In genomic region chr8:122281317-122282034, GRCm38 (mm10) we compare ENCODE assay signal across 8 mouse cellular contexts. TPM values are rescaled to one million over a fixed set of nuclear protein-coding genes. Genes with fewer than 3 reads are reported as not detected.
A peak's percentile ranks its signal among the peaks of the same experiment; 100 is the strongest.
DNase-seq lines count a peak whose midpoint lies in the region; ATAC-seq and TF ChIP-seq lines count a peak whose summit lies in the region.

No protein-coding gene starts in this region.

- no peaks in the 10 kb centered on the region for H3K9me3 ChIP-seq in G1E (replicated peaks)
- no peaks in the 10 kb centered on the region for H3K9me3 ChIP-seq in forebrain, embryonic 16.5 days (ENCODE audit: control insufficient read depth, low read length)
- no peaks in the 10 kb centered on the region for H3K9me3 ChIP-seq in lung, embryonic 14.5 days (ENCODE audit: low read depth, low read length)

- no peak for TF ChIP-seq CTCF in G1E (IDR thresholded peaks at IDR 0.05; ENCODE audit: low read depth, low read length)
- no peak for TF ChIP-seq CTCF in layer of hippocampus, adult 2 months (conservative IDR thresholded peaks at IDR 0.05)
- no peak for TF ChIP-seq CTCF in lung, embryonic 14.5 days (IDR thresholded peaks at IDR 0.05; ENCODE audit: low read depth)
- no peak for TF ChIP-seq CTCF in olfactory bulb, adult 2 months (IDR thresholded peaks at IDR 0.05; ENCODE audit: insufficient read depth, low read depth, low read length)
- no peak for TF ChIP-seq CTCF in thymus, adult 2 months (IDR thresholded peaks at IDR 0.05; ENCODE audit: borderline replicate concordance, control insufficient read depth, extremely low read depth, insufficient read depth, low read length, poor library complexity)

- peak overlapping the region; percentile 90 for H3K4me3 ChIP-seq in G1E (ENCODE audit: low read depth, low read length)
- H3K4me3 ChIP-seq in forebrain, embryonic 16.5 days (replicated peaks; ENCODE audit: low read length) = peak overlapping the region; percentile 59
- H3K4me3 ChIP-seq in layer of hippocampus, adult 2 months = peak overlapping the region; percentile 50
- peak overlapping the region; percentile 75 for H3K4me3 ChIP-seq in lung, embryonic 14.5 days (ENCODE audit: low read depth, low read length)
- H3K4me3 ChIP-seq in olfactory bulb, adult 2 months (ENCODE audit: insufficient read depth, low read depth, low read length) = peak overlapping the region; percentile 52
- peak overlapping the region; percentile 53 for H3K4me3 ChIP-seq in thymus, adult 2 months (ENCODE audit: control insufficient read depth, insufficient read depth, low read length)

- peak; percentile 69 for ATAC-seq in G1E (ENCODE audit: extremely low read depth, insufficient number of reproducible peaks, low FRiP score, poor library complexity, severe bottlenecking)
- peak; percentile 90 for ATAC-seq in forebrain, embryonic 16.5 days
- ATAC-seq in lung, embryonic 14.5 days (ENCODE audit: insufficient read depth) = peak; percentile 88

- peak; percentile 78 for DNase-seq in G1E (ENCODE audit: low spot score)
- peak; percentile 99 for DNase-seq in cerebellum, adult 18-20 months
- DNase-seq in heart, postnatal 36 days = peak; percentile 100
- DNase-seq in layer of hippocampus, adult 2 months (ENCODE audit: low spot score in 2 of 2) = peak; percentile 98 to 99
- DNase-seq in lung, embryonic 14.5 days = peak; percentile 99
- DNase-seq in thymus, adult 2 months = peak; percentile 99

- H3K27me3 ChIP-seq in G1E (ENCODE audit: insufficient read depth, low read length) = peaks cover 20% of the 10 kb centered on the region
- peaks cover 9% of the 10 kb centered on the region for H3K27me3 ChIP-seq in forebrain, embryonic 16.5 days (replicated peaks; ENCODE audit: control insufficient read depth, insufficient read depth, low read length)
- no peaks in the 10 kb centered on the region for H3K27me3 ChIP-seq in lung, embryonic 14.5 days (ENCODE audit: insufficient read depth, low read length)
- H3K27me3 ChIP-seq in thymus, adult 2 months (ENCODE audit: control insufficient read depth, insufficient read depth, low read length) = no peaks in the 10 kb centered on the region

- WGBS in forebrain, embryonic 16.5 days = under 1% methylated on average over 47 of the region's 47 CpGs
- under 1% methylated on average over 43 of the region's 47 CpGs for WGBS in lung, embryonic 14.5 days
- under 1% methylated on average over 47 of the region's 47 CpGs for WGBS in olfactory bulb, adult 2 months
- under 1% methylated on average over 47 of the region's 47 CpGs for WGBS in thymus, adult 2 months

- H3K27ac ChIP-seq in forebrain, embryonic 16.5 days (ENCODE audit: low read length) = no peak overlapping the region
- H3K27ac ChIP-seq in layer of hippocampus, adult 2 months = peak overlapping the region; percentile 74
- peak overlapping the region; percentile 80 for H3K27ac ChIP-seq in lung, embryonic 14.5 days (ENCODE audit: low read depth)
- no peak overlapping the region; the same call in 1 of the 2 replicates for H3K27ac ChIP-seq in olfactory bulb, adult 2 months (ENCODE audit: insufficient read depth, low read depth, low read length)
- H3K27ac ChIP-seq in thymus, adult 2 months (ENCODE audit: control insufficient read depth, insufficient read depth, low read length) = no peak overlapping the region

- TF ChIP-seq POLR2A in olfactory bulb, adult 2 months (IDR thresholded peaks at IDR 0.05; ENCODE audit: insufficient read depth, low read depth, low read length) = no peak
- TF ChIP-seq POLR2A in thymus, adult 2 months (IDR thresholded peaks at IDR 0.05; ENCODE audit: control insufficient read depth, extremely low read depth, insufficient read depth, low read length, poor library complexity) = no peak; the same call in 1 of the 2 replicates

- H3K4me2 ChIP-seq in forebrain, embryonic 16.5 days (ENCODE audit: low read length) = peak overlapping the region; percentile 86
- H3K4me2 ChIP-seq in lung, embryonic 14.5 days = peak overlapping the region; percentile 97

- peaks cover 31% of the 10 kb centered on the region for H3K36me3 ChIP-seq in G1E (replicated peaks)
- H3K36me3 ChIP-seq in forebrain, embryonic 16.5 days (ENCODE audit: control insufficient read depth, insufficient read depth) = no peaks in the 10 kb centered on the region
- no peaks in the 10 kb centered on the region for H3K36me3 ChIP-seq in lung, embryonic 14.5 days (ENCODE audit: insufficient read depth)
- H3K36me3 ChIP-seq in thymus, adult 2 months (ENCODE audit: control insufficient read depth, insufficient read depth, low read length) = no peaks in the 10 kb centered on the region

- no peak overlapping the region for H3K9ac ChIP-seq in forebrain, embryonic 16.5 days (replicated peaks; ENCODE audit: low read depth, low read length)
- H3K9ac ChIP-seq in lung, embryonic 14.5 days = peak overlapping the region; percentile 42

- intact Hi-C loops in heart, postnatal 36 days (cut with DNase I) = no loop called here

- H3K4me1 ChIP-seq in G1E (ENCODE audit: insufficient read depth, low read depth, low read length) = peaks cover 80% of the 10 kb centered on the region
- peaks cover 26% of the 10 kb centered on the region for H3K4me1 ChIP-seq in forebrain, embryonic 16.5 days (replicated peaks; ENCODE audit: control insufficient read depth, insufficient read depth, low read length)
- peaks cover 21% of the 10 kb centered on the region for H3K4me1 ChIP-seq in lung, embryonic 14.5 days (ENCODE audit: insufficient read depth)
- peaks cover 40% of the 10 kb centered on the region for H3K4me1 ChIP-seq in olfactory bulb, adult 2 months (ENCODE audit: control insufficient read depth, insufficient read depth, low read length)
- H3K4me1 ChIP-seq in thymus, adult 2 months (replicated peaks; ENCODE audit: control insufficient read depth, insufficient read depth, low read length) = peaks cover 45% of the 10 kb centered on the region

RNA-seq across cellular contexts. Expression of gene Zfpm1, which starts 0.5 kb away (rescaled TPM):
- total RNA-seq in G1E (2014; fragmentation: Nextera tagmentation) = 254 and 292 TPM in 2 replicates
- 53.1 and 54.4 TPM in 2 replicates for total RNA-seq in G1E (2017)
- polyA plus RNA-seq in G1E (2012) = 1,150 and 1,251 TPM in 2 replicates
- 0.41 and 0.65 TPM in 2 replicates for polyA plus RNA-seq in forebrain, embryonic 16.5 days (2015; fragmentation: Nextera tagmentation; extraction: Ambion mirVana)
- total RNA-seq in heart, postnatal 36 days (2021) = 10 to 100 TPM; 23.1 to 30.0 TPM
- total RNA-seq in layer of hippocampus, adult 2 months (2021) = 10 to 100 TPM; 45.1 to 45.6 TPM
- polyA plus RNA-seq in lung, embryonic 14.5 days (2014; fragmentation: Nextera tagmentation; extraction: Ambion mirVana) = 2.7 and 2.9 TPM in 2 replicates
- not detected in 2 replicates for polyA plus RNA-seq in olfactory bulb, adult 2 months (2012; ENCODE audit: insufficient read depth, insufficient read length, low replicate concordance, missing spikeins)
- 100 and 134 TPM in 2 replicates for polyA plus RNA-seq in thymus, adult 2 months (2012; rRNA removed)

Comparison
In these comparisons a context has a peak if more than half of its experiments do, and no peak if none do; other contexts are left out.
1. H3K27ac ChIP-seq: peak in layer of hippocampus, adult 2 months (single experiment) and lung, embryonic 14.5 days (single experiment); none in forebrain, embryonic 16.5 days (single experiment), olfactory bulb, adult 2 months (single experiment) and thymus, adult 2 months (single experiment).
2. Peak in every context shown above with its lines, with median percentiles within 50 percentile points of each other: ATAC-seq, DNase-seq and H3K4me3 ChIP-seq.